Mouse (Mus musculus) monocyte, adult 2 months (primary cell): ENCODE data around the gene Atf7ip2.

Experiments
- DNase-seq, 2 experiments: peaks; one replicate each; pipeline ENCODE4 v3.0.0; 2022; ENCODE audit warnings: low spot score in 2 of 2, low read depth in 1 of 2

Atf7ip2 gene

GRCm38 (mm10) chr16:10288115-10288514 is 95.6 kb downstream of the Atf7ip2 start:
- DNase-seq = no peak

- no peak for DNase-seq
These were observed 105.5 kb downstream of the Atf7ip2 start for GRCm38 (mm10) chr16:10297696-10298644.

DNA sequence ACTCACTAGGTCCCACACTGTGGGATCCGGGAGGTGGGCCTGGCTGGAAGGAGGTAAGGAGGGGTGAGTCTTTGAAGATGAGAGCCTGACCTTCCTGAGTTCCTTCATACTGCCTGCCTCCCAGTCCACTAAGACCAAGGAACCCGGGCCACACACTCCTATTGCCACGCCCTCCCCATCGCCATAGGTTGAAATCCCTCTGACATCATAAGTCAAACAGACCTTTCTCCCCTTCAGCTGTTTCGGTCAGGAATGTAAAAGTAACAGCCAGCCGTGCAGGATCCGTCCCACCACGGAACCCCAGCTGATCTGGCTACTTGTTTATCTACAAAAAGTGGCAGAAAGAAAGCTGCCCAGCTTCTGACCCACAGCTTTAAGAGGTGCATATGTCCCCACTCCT is 107.1 kb downstream of the Atf7ip2 start:
- no peak for DNase-seq

GRCm38 (mm10) chr16:10300231-10301186 is 108.0 kb downstream of the Atf7ip2 start:
- no peak for DNase-seq
